Mouse (Mus musculus) heart, embryonic 16.5 days (tissue): ENCODE data around the gene Camk2d. TPM values are rescaled to one million over a fixed set of nuclear protein-coding genes. Genes with fewer than 3 reads are reported as not detected.

Source experiments
- ATAC-seq: fragments of 200-750 bp; cut with Nextera tagmentation; replicated peaks from 2 replicates; pipeline ENCODE4 v1.8.0; 2017; ENCODE audit warnings: moderate number of reproducible peaks; ENCODE audit not compliant: insufficient read depth, low FRiP score; ENCODE audit errors: extremely low read depth
- H3K27ac ChIP-seq: fragments of 300-500 bp; sonication (generic); 2 replicates; pipeline ENCODE4 v1.5.1; 2014; ENCODE audit warnings: mild to moderate bottlenecking, low read length, control low read depth, moderate library complexity
- H3K27me3 ChIP-seq: fragments of 300-500 bp; sonication (generic); 2 replicates; pipeline ENCODE4 v1.6.1; 2014; ENCODE audit warnings: low read length, mixed read lengths; ENCODE audit not compliant: control insufficient read depth, insufficient read depth
- H3K36me3 ChIP-seq: fragments of 300-500 bp; sonication (generic); 2 replicates; pipeline ENCODE4 v1.6.1; 2014; ENCODE audit not compliant: control insufficient read depth, insufficient read depth
- H3K4me1 ChIP-seq: fragments of 300-500 bp; sonication (generic); 2 replicates; pipeline ENCODE4 v1.6.1; 2014; ENCODE audit warnings: low read length, mixed read lengths; ENCODE audit not compliant: control insufficient read depth, insufficient read depth
- H3K4me2 ChIP-seq: fragments of 300-500 bp; sonication (generic); 2 replicates; pipeline ENCODE4 v1.6.1; 2014; ENCODE audit warnings: low read depth, mild to moderate bottlenecking, control low read depth, low read length
- H3K4me3 ChIP-seq: fragments of 300-500 bp; sonication (generic); 2 replicates; pipeline ENCODE4 v1.5.1; 2014; ENCODE audit warnings: mild to moderate bottlenecking, control low read depth, low read length
- H3K9ac ChIP-seq: fragments of 300-500 bp; sonication (generic); 2 replicates; pipeline ENCODE4 v1.6.1; 2014; ENCODE audit warnings: low read length, control low read depth
- H3K9me3 ChIP-seq: fragments of 300-500 bp; sonication (generic); replicated peaks from 2 replicates; pipeline ENCODE4 v1.6.1; 2016; ENCODE audit warnings: low read length; ENCODE audit not compliant: control insufficient read depth
- WGBS: fragments of 180-500 bp; shearing (Covaris S2); extraction: QIAGEN DNeasy Blood & Tissue Kit; methylation state at CpG from one replicate; pipeline ENCODE4 v1.1.7; 2014; 5-methylcytosine and 5-hydroxymethylcytosine counted together
- polyA plus RNA-seq: library from polyadenylated mRNA; unstranded; fragments of >200 nt; fragmentation: Nextera tagmentation; extraction: Ambion mirVana; gene quantifications from 2 replicates; pipeline ENCODE4 v1.2.1, GENCODE M21; 2015

Gene Camk2d
- polyA plus RNA-seq, 1 experiment from 2014 or later = 112 TPM

DNA sequence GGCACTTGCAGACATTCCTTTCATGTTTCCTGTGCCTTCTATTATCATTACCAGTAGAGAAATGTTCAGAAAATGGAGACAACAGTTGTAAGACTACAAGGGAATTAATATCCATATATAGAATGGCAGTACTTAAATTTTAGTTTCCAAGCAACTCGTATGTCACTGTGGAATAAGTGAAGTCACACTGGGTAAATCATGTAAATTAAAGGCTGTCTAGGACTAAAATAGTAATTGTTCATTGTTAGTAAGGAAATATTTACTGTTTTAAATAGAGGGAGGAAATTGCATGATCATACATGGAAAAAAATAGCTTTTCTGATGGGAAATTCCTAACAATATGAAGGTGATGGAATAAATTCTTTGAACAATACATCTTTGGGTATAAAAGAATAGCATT lies 57.0 kb downstream of the Camk2d start:
- Histone ChIP-seq H3K9me3 (no peaks in the 10 kb centered on the region), H3K27ac (no peak overlapping the region), H3K4me1 (peaks cover 36% of the 10 kb centered on the region), H3K36me3 (no peaks in the 10 kb centered on the region), H3K9ac (no peak overlapping the region), H3K27me3 (no peaks in the 10 kb centered on the region), H3K4me3 (no peak overlapping the region), H3K4me2 (no peak overlapping the region)
- no peak for ATAC-seq
- WGBS = 57% methylated on average over 1 of the region's 1 CpGs

DNA sequence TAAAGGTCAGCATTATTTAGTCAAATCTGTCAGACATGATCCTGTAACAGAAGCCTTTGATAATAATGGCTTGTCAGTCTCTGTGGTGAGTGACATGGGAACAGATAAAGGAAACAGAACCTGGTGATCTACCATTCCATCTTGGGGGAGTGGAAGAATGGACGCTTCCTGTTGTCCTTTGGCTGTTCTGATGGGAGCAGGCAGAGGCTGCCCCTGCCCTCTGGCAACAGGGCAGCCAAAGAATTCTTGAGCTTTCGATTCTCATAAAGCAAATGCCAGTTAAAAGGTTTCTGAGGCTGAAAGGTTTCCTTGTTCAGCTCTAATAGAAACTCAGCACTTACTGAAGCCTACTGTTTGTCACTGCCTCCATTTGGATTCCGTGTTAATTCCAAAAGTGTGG lies 60.1 kb downstream of the Camk2d start:
- peaks cover 54% of the 10 kb centered on the region for H3K4me1 ChIP-seq
- ATAC-seq = no peak
- WGBS = 45% methylated on average over 3 of the region's 3 CpGs

DNA sequence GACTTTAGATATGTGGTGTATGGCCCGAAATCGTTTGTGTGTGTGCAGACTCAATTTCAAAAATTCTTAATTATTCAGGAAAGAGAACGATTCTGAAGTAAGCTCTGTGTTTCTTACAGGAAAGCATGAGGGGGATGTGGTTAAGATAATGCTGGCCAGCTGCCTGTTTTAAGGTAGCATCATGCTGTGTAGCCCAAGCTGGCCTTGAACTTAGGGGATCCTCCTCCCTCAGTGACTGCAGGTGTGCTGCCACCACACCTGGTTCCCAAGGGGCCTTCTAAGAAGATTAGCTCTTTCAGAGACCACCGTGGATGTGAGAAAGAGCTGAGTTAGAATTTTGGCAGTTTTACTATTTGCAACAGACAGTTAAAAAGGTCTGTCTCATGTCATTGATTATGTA lies 61.8 kb downstream of the Camk2d start:
- no peak for ATAC-seq
- H3K36me3 ChIP-seq = peaks cover 4% of the 10 kb centered on the region; the same call in 1 of the 2 replicates
- H3K9me3 ChIP-seq = no peaks in the 10 kb centered on the region
- no peak overlapping the region for H3K4me2 ChIP-seq
- no peak overlapping the region for H3K9ac ChIP-seq
- H3K4me1 ChIP-seq = peaks cover 55% of the 10 kb centered on the region
- WGBS = 41% methylated on average over 4 of the region's 4 CpGs
- 0 out of 2 replicates have a peak overlapping the region, but pooled peaks have one; percentile 43 for H3K27ac ChIP-seq
- no peak overlapping the region for H3K4me3 ChIP-seq
- H3K27me3 ChIP-seq = no peaks in the 10 kb centered on the region

More for the DNA sequence above, 60.1 kb downstream of the Camk2d start:
- Histone ChIP-seq H3K27me3 (no peaks in the 10 kb centered on the region), H3K27ac (peak overlapping the region; percentile 36), H3K9ac (no peak overlapping the region), H3K9me3 (no peaks in the 10 kb centered on the region), H3K4me2 (no peak overlapping the region), H3K4me3 (no peak overlapping the region), H3K36me3 (no peaks in the 10 kb centered on the region)

DNA sequence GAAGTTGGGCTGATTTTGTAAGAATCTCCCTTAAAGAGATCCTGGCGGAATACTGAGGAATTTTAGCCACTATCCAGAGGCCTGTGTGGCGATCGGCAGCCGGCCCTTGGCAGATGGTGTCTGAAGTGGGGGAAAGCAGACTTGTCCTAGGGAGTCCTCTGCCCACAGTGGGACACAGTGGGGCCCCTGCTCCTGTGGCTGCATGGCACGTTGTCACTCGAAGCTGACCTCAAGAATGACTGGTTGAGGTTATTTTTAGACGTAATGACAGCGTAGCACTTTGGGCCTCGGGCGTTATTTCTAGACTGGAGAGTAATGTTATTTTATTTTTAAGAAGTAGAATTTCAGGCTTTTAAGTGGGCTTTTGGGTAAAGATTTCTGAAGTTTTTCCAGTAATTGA lies 62.7 kb downstream of the Camk2d start:
- peaks cover 58% of the 10 kb centered on the region for H3K4me1 ChIP-seq
- H3K4me3 ChIP-seq = peak overlapping the region; percentile 18; the same call in 1 of the 2 replicates
- H3K9ac ChIP-seq = peak overlapping the region; percentile 39
- ATAC-seq = peak; percentile 59
- 25% methylated on average over 10 of the region's 10 CpGs for WGBS
- peaks cover 4% of the 10 kb centered on the region; the same call in 1 of the 2 replicates for H3K36me3 ChIP-seq
- peak overlapping the region; percentile 50 for H3K4me2 ChIP-seq
- no peaks in the 10 kb centered on the region for H3K27me3 ChIP-seq
- H3K27ac ChIP-seq = peak overlapping the region; percentile 81
- no peaks in the 10 kb centered on the region for H3K9me3 ChIP-seq

DNA sequence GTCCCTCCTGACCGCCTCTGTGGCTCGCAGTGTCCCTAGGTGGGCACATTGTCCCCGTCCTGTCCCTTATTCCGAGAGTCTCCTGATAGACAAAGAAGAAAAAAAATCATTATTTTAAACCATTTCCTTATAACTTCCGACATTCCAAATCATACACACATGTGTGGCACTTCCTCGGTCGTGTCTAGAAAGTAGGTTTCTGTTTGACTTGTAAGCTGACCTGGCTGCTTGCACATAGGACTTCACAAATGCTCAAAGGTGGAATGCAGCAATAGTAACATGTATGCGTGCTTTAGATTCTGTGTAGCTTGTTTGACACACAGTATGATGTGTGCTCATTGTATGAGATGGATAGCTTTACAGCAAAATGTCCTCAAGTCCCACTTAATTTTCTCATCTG lies 63.1 kb downstream of the Camk2d start:
- H3K27ac ChIP-seq = peak overlapping the region; percentile 81
- 51% methylated on average over 8 of the region's 8 CpGs for WGBS
- H3K36me3 ChIP-seq = peaks cover 4% of the 10 kb centered on the region; the same call in 1 of the 2 replicates
- peak overlapping the region; percentile 39 for H3K9ac ChIP-seq
- ATAC-seq = no peak
- H3K27me3 ChIP-seq = no peaks in the 10 kb centered on the region
- peak overlapping the region; percentile 50 for H3K4me2 ChIP-seq
- H3K9me3 ChIP-seq = no peaks in the 10 kb centered on the region
- peaks cover 63% of the 10 kb centered on the region for H3K4me1 ChIP-seq
- peak overlapping the region; percentile 18; the same call in 1 of the 2 replicates for H3K4me3 ChIP-seq

DNA sequence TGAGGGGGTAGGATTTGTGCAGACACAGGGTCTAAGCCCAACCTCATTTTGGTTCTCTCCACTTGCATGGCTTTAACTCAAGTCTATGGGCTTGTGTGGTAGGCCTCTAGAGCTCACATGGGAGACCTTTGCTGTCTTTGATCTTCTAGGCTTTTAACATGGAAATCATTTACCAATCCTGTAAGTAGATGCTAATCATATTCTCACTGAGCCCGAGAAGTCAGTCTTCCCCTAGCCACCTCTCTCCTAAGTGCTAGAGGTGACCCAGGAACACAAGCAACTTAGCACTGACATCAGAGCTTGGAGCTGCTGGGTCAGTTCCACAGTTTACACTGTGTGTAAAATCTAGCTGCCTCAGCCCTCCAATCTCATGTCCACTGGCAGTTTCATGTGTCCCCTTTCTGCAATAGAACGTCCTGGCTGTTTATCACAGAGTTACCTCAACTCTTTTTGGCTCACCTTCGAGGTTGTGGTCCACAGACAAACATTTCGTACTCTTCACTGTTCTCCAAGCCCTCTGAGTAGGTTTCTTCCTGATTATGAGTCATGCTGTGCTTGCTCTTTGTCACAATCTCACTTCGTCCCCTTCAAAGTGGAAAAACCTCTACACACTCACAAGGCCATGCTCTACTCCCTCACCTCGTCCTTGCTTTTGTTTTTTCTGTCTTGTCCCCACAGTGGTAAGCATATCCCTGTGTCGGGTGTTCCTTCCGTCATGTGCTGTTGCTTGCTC lies 63.9 kb downstream of the Camk2d start:
- Histone ChIP-seq H3K9me3 (no peaks in the 10 kb centered on the region), H3K4me1 (peaks cover 63% of the 10 kb centered on the region), H3K36me3 (peaks cover 4% of the 10 kb centered on the region; the same call in 1 of the 2 replicates), H3K27me3 (no peaks in the 10 kb centered on the region), H3K9ac (peak overlapping the region; percentile 57), H3K4me2 (no peak overlapping the region), H3K27ac (peak overlapping the region; percentile 81), H3K4me3 (no peak overlapping the region)
- ATAC-seq = peak; percentile 19; the same call in 1 of the 2 replicates
- 39% methylated on average over 8 of the region's 8 CpGs for WGBS

DNA sequence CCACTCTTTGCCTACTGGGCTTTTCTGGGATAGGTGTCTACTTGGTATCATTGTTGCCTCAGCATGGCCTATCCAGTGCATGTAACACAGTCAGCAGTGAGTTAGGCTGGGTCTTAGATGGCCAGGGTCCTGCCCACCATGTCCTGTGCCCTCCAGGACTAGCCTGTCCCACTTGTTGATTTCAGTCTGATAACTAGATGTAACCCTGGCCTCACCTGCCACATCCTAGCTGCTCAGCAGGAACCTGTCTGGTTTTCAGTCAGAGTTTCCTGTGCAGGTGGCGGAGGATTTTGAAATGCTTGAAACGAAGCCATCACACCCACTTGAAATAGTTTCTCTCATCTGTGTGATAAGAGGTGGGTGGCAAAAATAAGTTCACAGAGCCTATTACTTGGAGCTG lies 64.5 kb downstream of the Camk2d start:
- Histone ChIP-seq H3K27me3 (no peaks in the 10 kb centered on the region), H3K4me3 (no peak overlapping the region), H3K4me1 (peaks cover 64% of the 10 kb centered on the region), H3K9me3 (no peaks in the 10 kb centered on the region), H3K27ac (peak overlapping the region; percentile 81), H3K36me3 (peaks cover 4% of the 10 kb centered on the region; the same call in 1 of the 2 replicates), H3K4me2 (peak overlapping the region; percentile 11; the same call in 1 of the 2 replicates), H3K9ac (no peak overlapping the region)
- peak; percentile 53; the same call in 1 of the 2 replicates for ATAC-seq
- WGBS = 39% methylated on average over 2 of the region's 2 CpGs

DNA sequence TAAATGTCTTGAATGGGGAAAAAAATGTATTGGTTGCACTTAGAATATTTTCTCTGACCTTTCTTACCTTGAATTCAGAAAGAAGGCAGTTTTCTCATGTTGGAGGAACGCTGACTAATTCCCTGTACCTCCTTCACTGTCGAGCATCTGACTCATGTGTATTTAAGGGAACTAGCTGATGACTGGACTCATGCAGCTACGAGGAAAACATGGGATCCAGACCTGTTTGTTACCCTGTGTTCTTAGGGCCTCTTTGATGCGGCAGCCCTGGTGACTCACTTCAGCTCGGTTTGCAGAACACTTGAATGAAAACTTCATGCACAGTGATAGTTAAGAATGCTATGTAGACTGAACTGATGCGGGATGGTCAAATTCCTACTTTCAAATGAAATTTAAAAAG lies 64.9 kb downstream of the Camk2d start:
- 0 out of 2 replicates have a peak, but pooled peaks have one; percentile 6 for ATAC-seq
- Histone ChIP-seq H3K9ac (peak overlapping the region; percentile 65), H3K4me3 (no peak overlapping the region), H3K27me3 (no peaks in the 10 kb centered on the region), H3K36me3 (peaks cover 4% of the 10 kb centered on the region; the same call in 1 of the 2 replicates), H3K9me3 (no peaks in the 10 kb centered on the region), H3K4me2 (peak overlapping the region; percentile 11), H3K4me1 (peaks cover 66% of the 10 kb centered on the region), H3K27ac (peak overlapping the region; percentile 81)
- 35% methylated on average over 6 of the region's 6 CpGs for WGBS

DNA sequence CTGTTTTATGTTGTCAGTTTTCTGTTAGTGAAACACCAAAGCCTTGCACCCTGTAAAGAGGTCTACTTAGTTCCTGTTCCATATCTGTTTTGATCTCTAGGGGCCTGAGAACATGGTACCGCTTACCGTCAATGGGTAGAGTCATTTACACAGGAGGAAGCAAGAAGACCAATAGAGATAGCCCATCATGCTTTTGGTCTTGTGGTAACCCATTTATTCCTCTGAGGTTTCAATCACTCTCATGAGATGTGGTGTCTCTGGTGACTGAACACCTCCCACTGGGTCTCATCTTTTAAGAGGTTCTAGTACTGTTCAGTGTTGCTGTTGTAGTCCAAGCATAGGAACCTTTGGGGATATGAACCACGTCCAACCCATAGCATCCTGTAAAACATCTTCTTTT lies 65.8 kb downstream of the Camk2d start:
- no peak for ATAC-seq
- WGBS = 85% methylated on average over 3 of the region's 3 CpGs
- H3K4me2 ChIP-seq = no peak overlapping the region
- peaks cover 67% of the 10 kb centered on the region for H3K4me1 ChIP-seq
- no peaks in the 10 kb centered on the region for H3K27me3 ChIP-seq
- no peak overlapping the region for H3K9ac ChIP-seq
- H3K36me3 ChIP-seq = peaks cover 4% of the 10 kb centered on the region; the same call in 1 of the 2 replicates
- no peak overlapping the region for H3K4me3 ChIP-seq
- peak overlapping the region; percentile 81 for H3K27ac ChIP-seq
- H3K9me3 ChIP-seq = no peaks in the 10 kb centered on the region
